ENCODE assay signal across 17 mouse cellular contexts in the genomic region with DNA sequence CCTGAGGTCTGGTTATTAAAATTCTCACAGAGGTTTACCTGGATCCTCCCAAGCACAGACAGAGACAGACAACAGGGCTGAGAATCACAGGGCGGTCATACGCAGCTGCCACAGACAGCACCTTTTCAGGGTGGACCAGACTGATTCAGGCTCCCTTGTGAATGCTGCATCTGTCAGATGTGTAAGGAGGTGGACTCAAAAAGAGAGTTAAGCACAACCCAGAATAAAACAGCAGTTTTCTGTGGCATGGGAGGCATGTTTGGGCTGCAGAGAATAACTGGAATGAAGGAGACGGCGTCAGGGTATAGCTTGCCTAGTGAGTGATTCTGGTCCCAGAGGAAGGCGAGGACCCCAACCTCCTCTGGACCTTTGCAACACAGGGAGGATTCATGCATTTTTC.
DNase-seq lines count a peak whose midpoint lies in the region; TF ChIP-seq lines count a peak whose summit lies in the region.
"Had no signal": no experiment of that assay in that cellular context is flagged by ENCODE, and none has a peak within 500 bp of the region (broad histone marks: within the 10 kb centered on the region; RNA-seq: fewer than 3 reads in every experiment).

No protein-coding gene starts in this region.

- H3K4me3 ChIP-seq in cortical plate, adult 2 months (ENCODE audit: insufficient read depth, low read length) = no peak overlapping the region
- H3K4me3 ChIP-seq: embryonic facial prominence, embryonic 12.5 days; embryonic facial prominence, embryonic 15.5 days; gastrocnemius, adult 2 months; hindbrain, embryonic 12.5 days; hindbrain, embryonic 15.5 days had no signal

- intact Hi-C loops in left cerebral cortex, postnatal 36 days (cut with DNase I) = loop anchor here (5.0 to 10.0 kb wide), 4 partner anchors 263 to 1002 kb away; a partner anchor contains a TSS

- H3K4me1 ChIP-seq in cortical plate, adult 2 months (ENCODE audit: control insufficient read depth, insufficient read depth, low read length) = peaks cover 7% of the 10 kb centered on the region

- H3K27ac ChIP-seq in cortical plate, adult 2 months (ENCODE audit: insufficient read depth, low read length) = peak overlapping the region; percentile 73
- H3K27ac ChIP-seq: embryonic facial prominence, embryonic 12.5 days; embryonic facial prominence, embryonic 15.5 days; gastrocnemius, adult 2 months; hindbrain, embryonic 12.5 days; hindbrain, embryonic 15.5 days had no signal

- no peak for TF ChIP-seq CTCF in cortical plate, adult 2 months (IDR thresholded peaks at IDR 0.05; ENCODE audit: extremely low read depth, insufficient read depth, low read length)

- DNase-seq in frontal cortex, postnatal 36 days (ENCODE audit: low spot score in 2 of 2) = peak; percentile 7 to 47
- DNase-seq in frontal cortex, postnatal 25 days (ENCODE audit: low spot score in 2 of 2) = no peak
- peak; percentile 18 to 19 for DNase-seq in left cerebral cortex, postnatal 36 days (ENCODE audit: low spot score in 2 of 2)
- no peak for DNase-seq in left cerebral cortex, adult 8-10 months (ENCODE audit: low spot score in 2 of 2)
- DNase-seq in brain, adult 2 months (ENCODE audit: low read depth, low spot score) = peak; percentile 64
- DNase-seq: adrenal gland, adult 2 months; adrenal gland, postnatal 14 days; cerebellum, adult 11-12 months; cerebellum, adult 8-10 months; gastrocnemius, adult 2 months; gastrocnemius, postnatal 14 days; heart, adult 11 months had no signal

- TF ChIP-seq POLR2A in cortical plate, adult 2 months (IDR thresholded peaks at IDR 0.05; ENCODE audit: extremely low read depth, insufficient read depth, low read length) = no peak

Comparison
In these comparisons a context has a peak if more than half of its experiments do, and no peak if none do; other contexts are left out.
1. DNase-seq: peak in frontal cortex, postnatal 36 days (2 of 2), left cerebral cortex, postnatal 36 days (2 of 2) and brain, adult 2 months (single experiment); none in frontal cortex, postnatal 25 days (0 of 2) and left cerebral cortex, adult 8-10 months (0 of 2).